Mouse (Mus musculus) layer of hippocampus, adult 2 months (tissue): ENCODE data around the gene Cxcl9. TPM values are rescaled to one million over a fixed set of nuclear protein-coding genes. Genes with fewer than 3 reads are reported as not detected.
A peak's percentile ranks its signal among the peaks of the same experiment; 100 is the strongest.

Experiments used
- DNase-seq, 2 experiments: peaks; one replicate each; pipeline ENCODE4 v3.0.0; 2022; ENCODE audit warnings: low spot score in 2 of 2
- H3K27ac ChIP-seq: fragments of 200-600 bp; 2 replicates; pipeline ENCODE4 v1.8.1; 2022
- H3K4me3 ChIP-seq: fragments of 200-600 bp; 2 replicates; pipeline ENCODE4 v1.8.1; 2022; ENCODE audit warnings: mild to moderate bottlenecking
- CTCF ChIP-seq: fragments of 200-600 bp; conservative IDR thresholded peaks from 2 replicates; pipeline ENCODE4 v1.8.1; 2022; ENCODE audit warnings: antibody characterized with exemption, mild to moderate bottlenecking, moderate library complexity
- long read RNA-seq, 2 experiments: library from polyadenylated mRNA; stranded (forward); transcript quantifications; one replicate each; pipeline ENCODE4 v2.0.0; 2021; ENCODE audit warnings: borderline mapping rate in 2 of 2
- total RNA-seq, 2 experiments: library from RNA; stranded (reverse); gene quantifications; 2 replicates each; pipeline ENCODE4 v1.2.3; 2021

The Cxcl9 gene
- not detected for total RNA-seq
- long read RNA-seq, experiment 1 = 0 reads
- long read RNA-seq, experiment 2 = 0 reads

DNA sequence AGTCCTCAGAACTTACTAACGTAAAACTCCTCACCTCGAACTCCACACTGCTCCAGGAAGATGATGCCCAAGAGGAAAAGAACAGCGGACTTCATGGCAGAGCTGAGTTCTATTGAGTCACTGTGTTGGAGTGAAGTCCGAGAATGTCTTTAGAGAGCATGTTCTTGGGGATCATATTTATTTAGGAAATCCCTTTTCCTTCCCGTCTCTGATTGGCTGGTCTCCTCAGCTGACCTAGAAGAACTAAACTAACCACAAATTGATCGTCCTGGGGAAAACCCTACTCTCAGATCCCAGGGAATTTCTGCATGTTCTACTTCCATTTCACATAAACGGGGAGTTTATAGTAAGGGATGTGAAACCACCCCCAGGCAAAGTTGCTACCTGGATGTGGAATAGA is at the start of gene Cxcl9:
Gene Cxcl9, minus strand, starts transcription at position 151 of the 400 bp plus-strand sequence.
- Histone ChIP-seq H3K27ac (no peak within 1 kb of the TSS), H3K4me3 (no peak within 1 kb of the TSS)
- no peak for DNase-seq
- no peak for TF ChIP-seq CTCF

DNA sequence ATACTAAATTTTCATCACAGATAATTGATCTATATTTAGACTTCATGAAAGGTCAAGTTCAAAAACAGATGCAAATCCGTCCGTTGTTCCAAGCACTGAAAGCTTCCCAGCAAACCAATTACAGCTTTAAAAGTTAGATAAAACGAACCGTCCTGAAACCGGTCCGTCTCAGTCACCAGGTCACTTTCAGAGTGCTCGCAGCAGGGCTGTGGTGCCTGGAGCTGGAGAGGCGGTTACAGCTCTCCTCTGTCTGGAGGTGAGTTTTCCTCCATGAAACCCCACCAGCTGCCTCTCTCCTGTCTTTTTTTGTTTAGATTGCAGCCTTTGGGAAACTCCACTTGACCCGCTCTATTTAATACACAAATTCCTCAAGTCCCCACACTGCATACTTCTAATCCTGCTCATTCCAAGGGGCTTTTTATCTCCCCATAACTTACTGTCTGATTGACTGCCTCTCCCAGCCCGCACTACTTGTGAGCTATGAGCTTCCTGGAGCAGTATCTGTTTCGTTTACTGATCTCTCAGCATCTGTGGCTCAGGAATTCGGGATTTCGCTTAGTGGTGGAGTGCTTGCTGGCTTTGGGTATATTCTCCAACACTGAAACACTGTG is 49.0 kb upstream of the Cxcl9 start:
- TF ChIP-seq CTCF = no peak
- H3K4me3 ChIP-seq = no peak overlapping the region
- H3K27ac ChIP-seq = no peak overlapping the region
- no peak for DNase-seq

DNA sequence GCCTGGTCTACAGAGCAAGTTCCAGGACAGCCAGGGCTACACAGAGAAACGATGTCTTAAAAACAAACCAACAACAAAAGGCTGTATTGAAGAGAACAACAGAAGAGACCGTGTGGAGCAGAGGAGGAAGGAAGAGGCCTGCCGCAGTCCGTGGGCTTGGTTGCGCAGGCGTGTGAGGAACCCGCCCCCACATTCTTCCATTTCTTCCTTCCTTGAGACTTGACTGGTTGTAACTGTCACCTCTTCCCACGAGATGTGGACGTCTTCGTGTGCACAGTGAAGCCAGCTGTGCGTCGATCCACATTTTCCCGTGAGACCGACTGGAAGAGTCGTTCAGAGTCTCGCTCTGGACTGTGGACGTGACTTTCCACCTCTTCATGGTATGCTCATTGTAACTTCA is 47.5 kb upstream of the Cxcl9 start:
- Histone ChIP-seq H3K27ac (no peak overlapping the region), H3K4me3 (no peak overlapping the region)
- TF ChIP-seq CTCF = no peak
- DNase-seq = no peak

DNA sequence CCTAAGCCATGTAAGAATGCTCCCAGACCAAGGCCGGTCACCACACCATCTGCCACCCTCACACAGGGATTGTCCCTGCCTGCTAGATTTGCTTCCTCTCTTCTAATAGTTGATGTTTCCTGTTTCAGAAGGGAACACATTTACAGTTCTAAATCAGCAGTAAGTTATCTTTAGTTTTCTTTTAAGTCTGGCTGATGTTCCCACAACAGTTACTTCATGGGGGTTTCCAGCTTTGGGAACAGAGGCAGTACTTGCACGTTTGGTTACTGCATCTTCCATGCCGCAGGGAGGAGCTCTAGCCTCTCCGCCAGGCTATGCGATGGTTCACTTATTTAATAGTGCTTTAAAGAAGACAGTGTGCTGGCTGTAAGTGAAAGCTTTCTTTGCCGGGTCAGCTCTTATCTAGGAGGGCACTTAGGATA is 46.9 kb upstream of the Cxcl9 start:
- no peak for DNase-seq
- TF ChIP-seq CTCF = 0 out of 2 replicates have a peak, but pooled peaks have one; percentile 6

DNA sequence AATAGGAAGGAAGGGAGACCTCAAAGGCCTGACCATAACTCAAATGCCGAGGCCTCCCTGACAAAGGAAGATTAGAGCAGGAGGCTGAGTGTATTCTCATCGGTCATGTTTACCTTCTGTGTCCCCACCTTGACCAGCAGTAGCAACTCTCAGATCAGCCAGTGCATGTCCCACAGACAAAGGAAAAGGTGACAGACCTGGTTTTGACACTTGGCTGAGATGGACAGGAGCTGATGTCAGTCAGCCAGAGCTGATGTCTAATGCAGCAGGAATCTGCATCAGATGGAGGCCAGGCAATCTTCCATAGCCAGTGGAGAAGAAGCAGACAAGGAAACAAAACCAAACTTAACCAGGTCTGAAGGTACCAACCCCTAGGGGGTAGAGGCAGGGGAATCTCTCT is 44.7 kb upstream of the Cxcl9 start:
- no peak for TF ChIP-seq CTCF
- H3K27ac ChIP-seq = no peak overlapping the region
- H3K4me3 ChIP-seq = no peak overlapping the region
- no peak for DNase-seq

More for the DNA sequence above, 46.9 kb upstream of the Cxcl9 start:
- no peak overlapping the region for H3K27ac ChIP-seq
- no peak overlapping the region for H3K4me3 ChIP-seq

DNA sequence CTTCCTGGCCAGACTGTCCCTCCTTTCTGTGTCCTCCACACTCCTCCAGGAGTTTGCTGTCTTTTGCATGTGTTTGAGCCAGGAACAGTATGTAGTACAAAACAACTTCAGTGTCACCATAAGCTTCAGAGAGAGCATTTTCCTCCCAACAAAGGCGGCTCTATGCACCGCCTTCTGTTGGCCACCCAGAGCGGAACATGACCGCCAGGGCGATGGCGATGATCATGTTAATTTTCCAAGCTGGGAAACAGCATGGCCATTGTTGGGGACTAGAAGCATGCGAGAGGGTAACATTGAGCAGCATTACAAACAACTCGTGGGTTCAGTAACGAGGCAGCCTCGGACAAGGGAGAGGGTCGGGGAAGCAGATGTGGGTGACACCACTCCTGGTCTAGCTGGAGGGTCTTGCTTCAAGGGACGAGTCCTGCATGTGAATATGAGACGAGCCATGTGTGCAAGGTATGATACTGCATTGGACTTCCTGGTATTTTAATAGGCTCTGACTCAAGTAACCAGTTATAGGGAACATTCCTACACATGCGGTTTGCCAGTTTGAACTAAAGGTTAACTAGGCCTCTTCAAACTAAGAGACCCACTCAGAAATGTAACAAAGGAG is 43.6 kb upstream of the Cxcl9 start:
- H3K4me3 ChIP-seq = no peak overlapping the region
- 0 out of 2 replicates have a peak, but pooled peaks have one; percentile 19 for TF ChIP-seq CTCF
- H3K27ac ChIP-seq = no peak overlapping the region
- no peak for DNase-seq

DNA sequence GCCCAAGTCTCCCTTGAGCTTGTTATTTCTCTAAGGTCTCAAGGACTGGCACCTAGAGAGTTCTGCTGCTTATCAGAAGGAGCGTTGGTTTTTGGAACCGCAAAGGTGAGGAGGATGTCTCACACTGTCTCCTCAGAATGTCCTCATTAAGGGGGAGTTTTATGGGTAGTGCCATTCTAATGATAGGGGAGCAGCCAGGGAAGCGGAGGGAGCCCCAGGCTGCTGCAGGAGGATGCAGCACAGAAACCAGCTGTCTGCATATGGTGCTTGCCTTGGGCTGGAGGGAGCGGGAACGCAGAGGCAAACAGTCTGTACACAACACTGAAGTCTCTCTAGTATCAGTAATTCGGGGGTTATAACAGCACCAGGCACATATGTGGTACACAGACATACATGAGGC is 43.0 kb upstream of the Cxcl9 start:
- TF ChIP-seq CTCF = no peak
- Histone ChIP-seq H3K27ac (no peak overlapping the region), H3K4me3 (no peak overlapping the region)
- no peak for DNase-seq

DNA sequence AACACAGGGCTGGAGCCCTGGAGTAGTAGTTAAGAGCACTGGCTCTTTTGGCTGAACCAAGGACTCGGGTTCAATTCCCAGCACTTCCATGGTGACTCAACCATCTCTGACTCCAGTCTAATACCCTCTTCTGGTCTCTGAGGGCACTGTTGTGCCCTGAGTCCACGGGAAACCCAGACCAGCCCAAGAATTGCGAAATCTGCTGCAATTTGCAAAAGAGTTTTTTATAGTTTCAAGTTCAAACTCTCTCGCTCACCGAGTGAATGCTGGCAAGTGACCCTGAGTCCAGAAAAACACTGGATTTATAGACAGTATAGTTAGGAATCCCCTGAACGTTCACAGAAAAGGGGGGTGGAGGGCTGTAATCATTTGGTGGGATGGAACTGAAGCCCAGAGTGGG is 42.5 kb upstream of the Cxcl9 start:
- no peak for DNase-seq
- Histone ChIP-seq H3K4me3 (no peak overlapping the region), H3K27ac (no peak overlapping the region)
- TF ChIP-seq CTCF = no peak

DNA sequence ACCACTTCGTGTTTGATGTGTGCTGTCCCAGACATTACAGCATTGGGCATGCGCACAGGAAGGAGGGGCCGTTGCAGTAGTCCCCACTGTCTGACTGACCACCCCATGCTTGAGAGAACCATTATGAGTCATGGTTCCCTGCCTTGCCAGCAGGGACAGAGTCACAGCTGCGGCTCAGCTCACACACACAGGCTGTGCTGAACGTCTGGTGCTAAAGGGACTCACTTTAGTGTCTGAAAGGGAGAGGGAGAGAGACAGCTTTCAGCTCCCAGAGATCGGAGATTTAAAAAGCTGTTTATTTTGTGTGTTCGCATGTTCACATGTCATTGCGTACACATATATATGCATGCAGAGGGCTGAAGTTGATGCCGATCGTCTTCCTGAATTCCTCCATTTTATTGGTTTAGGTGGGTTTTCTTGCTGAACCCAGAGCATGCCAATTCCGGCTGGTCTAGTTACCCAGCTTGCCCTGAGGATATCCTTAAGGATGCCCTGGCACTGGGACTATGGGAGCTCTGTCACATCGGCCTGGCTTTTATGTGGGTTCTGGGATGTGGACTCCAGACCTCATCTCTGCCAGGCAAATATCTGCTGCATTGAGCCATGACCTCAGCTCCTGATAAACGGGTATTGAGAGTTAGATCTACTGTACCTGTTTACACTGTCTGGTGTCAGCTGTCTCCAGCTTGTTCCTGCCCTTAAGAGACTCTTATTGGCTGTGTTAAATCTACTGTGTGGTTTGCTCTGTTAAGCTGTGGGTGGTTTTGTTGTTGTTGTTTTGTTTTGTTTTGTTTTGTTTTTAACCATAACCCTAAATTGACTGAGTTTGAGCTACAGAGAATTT is 41.5 kb upstream of the Cxcl9 start:
- no peak for TF ChIP-seq CTCF
- peak overlapping the region; percentile 12; the same call in 1 of the 2 replicates for H3K4me3 ChIP-seq
- H3K27ac ChIP-seq = peak overlapping the region; percentile 84
- peak; percentile 40 to 69 for DNase-seq

DNA sequence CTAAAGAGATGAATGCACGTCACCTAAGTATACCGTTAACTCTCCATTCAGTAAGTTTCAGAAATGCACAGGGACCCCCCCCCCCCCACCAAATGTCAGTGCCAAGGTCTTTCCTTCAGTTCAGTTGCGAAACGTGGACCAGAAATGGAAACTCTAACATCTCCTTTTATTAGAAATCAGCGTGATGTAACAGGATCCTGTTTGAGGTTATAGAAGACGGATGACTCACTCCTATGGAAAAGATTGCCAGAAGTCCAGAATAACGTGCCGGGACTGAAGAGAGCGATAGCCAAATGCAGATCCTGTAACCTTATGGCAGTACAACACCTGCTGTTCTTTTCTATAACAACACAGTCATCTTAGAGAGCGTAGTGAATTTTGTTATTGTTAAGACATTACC is 40.5 kb upstream of the Cxcl9 start:
- no peak for TF ChIP-seq CTCF
- H3K4me3 ChIP-seq = no peak overlapping the region
- no peak for DNase-seq
- H3K27ac ChIP-seq = 0 out of 2 replicates have a peak overlapping the region, but pooled peaks have one; percentile 84

DNA sequence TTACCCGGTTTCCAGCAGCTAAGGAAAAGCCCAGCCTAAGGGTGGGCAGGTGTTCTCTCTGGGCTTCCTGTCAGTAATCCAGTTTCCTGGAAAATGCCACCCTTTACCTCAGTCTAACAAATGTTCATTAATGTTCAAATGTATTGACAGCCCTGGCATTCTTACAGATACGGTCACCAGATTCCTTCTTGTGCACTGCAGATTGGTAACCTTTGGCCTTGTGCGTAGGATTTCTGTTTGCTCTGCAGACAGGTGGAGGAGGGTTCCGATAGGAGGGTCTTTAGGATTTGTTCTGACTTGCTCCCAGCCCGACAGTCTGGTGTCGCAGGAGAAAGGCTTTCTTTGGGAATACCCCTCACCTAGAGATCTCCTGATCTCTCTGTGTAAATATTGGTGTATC is 38.7 kb upstream of the Cxcl9 start:
- no peak for DNase-seq
- TF ChIP-seq CTCF = no peak
- Histone ChIP-seq H3K27ac (no peak overlapping the region), H3K4me3 (no peak overlapping the region)

DNA sequence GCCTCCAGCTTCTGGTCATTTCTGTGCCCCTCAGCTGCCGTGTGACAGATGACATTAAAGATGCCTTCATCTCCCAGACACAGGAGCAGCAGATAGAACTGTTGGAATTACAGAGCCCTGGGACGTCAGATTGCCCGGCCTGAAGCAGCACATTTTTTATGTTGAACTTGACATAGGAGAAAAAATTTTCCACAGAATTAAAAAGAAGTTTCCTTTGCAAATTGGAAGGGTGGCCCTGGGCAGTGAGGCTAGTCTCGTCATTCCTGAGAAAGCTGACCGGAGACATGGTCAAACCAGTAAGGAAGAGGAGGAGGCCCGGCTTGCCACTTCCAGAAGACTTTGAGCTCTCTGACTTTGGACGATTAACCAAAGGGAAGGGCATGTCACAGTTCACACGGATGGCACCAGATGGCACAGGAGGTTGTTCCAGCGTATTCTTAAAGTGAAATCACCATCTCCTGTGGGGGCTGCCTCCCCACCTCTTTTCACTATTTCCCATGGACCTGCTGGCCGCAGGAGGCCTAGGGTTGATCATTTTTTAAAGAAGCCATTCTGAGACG is 37.3 kb upstream of the Cxcl9 start:
- DNase-seq = no peak
- no peak overlapping the region for H3K4me3 ChIP-seq
- H3K27ac ChIP-seq = no peak overlapping the region
- TF ChIP-seq CTCF = no peak

DNA sequence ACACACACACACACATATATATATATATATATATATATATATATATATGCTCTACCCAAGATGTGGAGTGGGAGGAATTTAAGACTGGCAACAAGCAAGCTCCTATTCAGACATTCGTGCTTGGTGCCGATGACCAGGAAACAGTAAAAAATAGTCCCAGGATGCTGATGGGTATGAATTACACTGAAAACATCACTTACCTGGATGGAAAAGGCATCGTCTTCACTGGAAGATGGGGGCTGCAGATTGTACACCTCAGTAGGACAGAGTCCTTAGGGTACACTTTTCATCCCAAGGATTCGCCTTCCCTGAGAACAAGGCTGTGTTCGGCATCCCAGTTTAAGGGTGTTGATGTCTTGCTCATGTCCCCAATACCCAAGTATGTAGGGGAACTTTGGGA is 36.1 kb upstream of the Cxcl9 start:
- Histone ChIP-seq H3K4me3 (no peak overlapping the region), H3K27ac (no peak overlapping the region)
- no peak for DNase-seq
- no peak for TF ChIP-seq CTCF
